Mouse (Mus musculus) midbrain, postnatal 0 days (tissue): ENCODE measurements around the gene Klf11. TPM values are rescaled to one million over a fixed set of nuclear protein-coding genes. Genes with fewer than 3 reads are reported as not detected.

ENCODE experiments used
- ATAC-seq: fragments of 200-750 bp; cut with Nextera tagmentation; 2 replicates; pipeline ENCODE4 v1.8.0; 2017; ENCODE audit warnings: moderate number of reproducible peaks, mild to moderate bottlenecking, moderate TSS enrichment, moderate library complexity; ENCODE audit not compliant: low FRiP score
- DNase-seq: peaks from one replicate; pipeline ENCODE4 v3.0.0-alpha.2; 2015; ENCODE audit warnings: low spot score
- H3K27ac ChIP-seq: fragments of 300-500 bp; sonication (generic); 2 replicates; pipeline ENCODE4 v1.5.1; 2014; ENCODE audit warnings: low read depth, mild to moderate bottlenecking, low read length, mixed read lengths
- H3K27me3 ChIP-seq: fragments of 300-500 bp; sonication (generic); 2 replicates; pipeline ENCODE4 v1.6.1; 2014; ENCODE audit warnings: low read length, control low read depth, mixed read lengths; ENCODE audit not compliant: insufficient read depth
- H3K36me3 ChIP-seq: fragments of 300-500 bp; sonication (generic); 2 replicates; pipeline ENCODE4 v1.6.1; 2014; ENCODE audit warnings: low read length, control low read depth, mixed read lengths; ENCODE audit not compliant: insufficient read depth
- H3K4me1 ChIP-seq: fragments of 300-500 bp; sonication (generic); 2 replicates; pipeline ENCODE4 v1.6.1; 2014; ENCODE audit warnings: mild to moderate bottlenecking, control low read depth, antibody characterized with exemption, low read length, mixed read lengths; ENCODE audit not compliant: insufficient read depth
- H3K4me2 ChIP-seq: fragments of 300-500 bp; sonication (generic); 2 replicates; pipeline ENCODE4 v1.6.1; 2014; ENCODE audit warnings: low read depth, mild to moderate bottlenecking, low read length, mixed read lengths; ENCODE audit not compliant: poor library complexity, severe bottlenecking
- H3K4me3 ChIP-seq: fragments of 300-500 bp; sonication (generic); 2 replicates; pipeline ENCODE4 v1.5.1; 2014; ENCODE audit warnings: low read depth, mild to moderate bottlenecking, low read length, moderate library complexity
- H3K9ac ChIP-seq: fragments of 300-500 bp; sonication (generic); replicated peaks from 2 replicates; pipeline ENCODE4 v1.6.1; 2014; ENCODE audit warnings: mild to moderate bottlenecking, low read length, moderate library complexity, mixed read lengths; ENCODE audit not compliant: poor library complexity, severe bottlenecking
- H3K9me3 ChIP-seq: fragments of 300-500 bp; sonication (generic); 2 replicates; pipeline ENCODE4 v1.6.1; 2016; ENCODE audit warnings: low read length, control low read depth
- CTCF ChIP-seq: IDR thresholded peaks from 2 replicates; pipeline ENCODE4 v1.5.1; 2016; ENCODE audit warnings: antibody characterized with exemption, mild to moderate bottlenecking
- WGBS: fragments of 180-500 bp; shearing (Covaris S2); extraction: QIAGEN DNeasy Blood & Tissue Kit; methylation state at CpG from one replicate; pipeline ENCODE4 v1.1.7; 2014; 5-methylcytosine and 5-hydroxymethylcytosine counted together
- polyA plus RNA-seq: library from polyadenylated mRNA; unstranded; fragments of >200 nt; fragmentation: Nextera tagmentation; extraction: Ambion mirVana; gene quantifications from 2 replicates; pipeline ENCODE4 v1.2.1, GENCODE M21; 2015
- total RNA-seq: library from RNA; depleted of rRNA; stranded (reverse); fragments of >200 nt; gene quantifications from 2 replicates; pipeline ENCODE4 v1.2.3, GENCODE M21; 2014; rRNA removed

Gene Klf11
- total RNA-seq (27.1 and 33.6 TPM in 2 replicates), polyA plus RNA-seq (21.8 and 24.4 TPM in 2 replicates)

GRCm38 (mm10) chr12:24651063-24651557 lies at the start of gene Klf11:
Klf11 (plus strand) TSS chr12:24651274.
- peak within 1 kb of the TSS; percentile 95 for H3K4me3 ChIP-seq
- ATAC-seq, result peak; percentile 94
- peak; percentile 97 for DNase-seq
- TF ChIP-seq CTCF, result peak; percentile 35; the same call in 1 of the 2 replicates
- peak within 1 kb of the TSS; percentile 93 for H3K27ac ChIP-seq
- H3K9me3 ChIP-seq, result no peaks in the 10 kb centered on the region
- no peaks in the 10 kb centered on the region for H3K27me3 ChIP-seq
- peaks cover 5% of the 10 kb centered on the region for H3K4me1 ChIP-seq
- H3K4me2 ChIP-seq, result peak within 1 kb of the TSS; percentile 75
- WGBS, result under 1% methylated on average over 48 of the region's 68 CpGs
- peak within 1 kb of the TSS; percentile 96 for H3K9ac ChIP-seq
- H3K36me3 ChIP-seq, result peaks cover 22% of the 10 kb centered on the region

- Histone ChIP-seq H3K27me3 (no peaks in the 10 kb centered on the region), H3K9me3 (no peaks in the 10 kb centered on the region), H3K4me2 (no peak overlapping the region), H3K9ac (no peak overlapping the region), H3K4me1 (0 out of 2 replicates have a peak, but pooled peaks cover 2% of the 10 kb centered on the region), H3K4me3 (no peak overlapping the region), H3K36me3 (no peaks in the 10 kb centered on the region), H3K27ac (no peak overlapping the region)
- no peak for ATAC-seq
- TF ChIP-seq CTCF, result peak; percentile 80
- WGBS, result 43% methylated on average over 2 of the region's 2 CpGs
- DNase-seq, result peak; percentile 84
Measured at GRCm38 (mm10) chr12:24603266-24603665, 47.8 kb upstream of the Klf11 start.

GRCm38 (mm10) chr12:24606166-24606565 lies 44.9 kb upstream of the Klf11 start:
- Histone ChIP-seq H3K27ac (no peak overlapping the region), H3K36me3 (no peaks in the 10 kb centered on the region), H3K4me3 (no peak overlapping the region), H3K27me3 (no peaks in the 10 kb centered on the region), H3K4me1 (no peaks in the 10 kb centered on the region), H3K9me3 (no peaks in the 10 kb centered on the region), H3K4me2 (no peak overlapping the region), H3K9ac (no peak overlapping the region)
- ATAC-seq (no peak), DNase-seq (no peak)
- no peak for TF ChIP-seq CTCF
- WGBS, result 70% methylated on average over 10 of the region's 10 CpGs

- Histone ChIP-seq H3K27me3 (no peaks in the 10 kb centered on the region), H3K36me3 (no peaks in the 10 kb centered on the region), H3K9me3 (no peaks in the 10 kb centered on the region), H3K9ac (no peak overlapping the region), H3K27ac (no peak overlapping the region), H3K4me3 (no peak overlapping the region), H3K4me2 (no peak overlapping the region), H3K4me1 (no peaks in the 10 kb centered on the region)
- 84% methylated on average over 6 of the region's 6 CpGs for WGBS
- DNase-seq (no peak), ATAC-seq (no peak)
- no peak for TF ChIP-seq CTCF
Measured at GRCm38 (mm10) chr12:24612591-24612990, 38.5 kb upstream of the Klf11 start.

GRCm38 (mm10) chr12:24614452-24615075 lies 36.5 kb upstream of the Klf11 start:
- Histone ChIP-seq H3K9me3 (no peaks in the 10 kb centered on the region), H3K4me3 (no peak overlapping the region), H3K36me3 (no peaks in the 10 kb centered on the region), H3K9ac (no peak overlapping the region), H3K27me3 (no peaks in the 10 kb centered on the region), H3K4me1 (no peaks in the 10 kb centered on the region), H3K4me2 (no peak overlapping the region), H3K27ac (no peak overlapping the region)
- no peak for TF ChIP-seq CTCF
- ATAC-seq, result no peak
- no peak for DNase-seq
- 78% methylated on average over 17 of the region's 17 CpGs for WGBS

GRCm38 (mm10) chr12:24615140-24615539 lies 35.9 kb upstream of the Klf11 start:
- H3K4me2 ChIP-seq, result no peak overlapping the region
- no peak for DNase-seq
- no peaks in the 10 kb centered on the region for H3K4me1 ChIP-seq
- H3K36me3 ChIP-seq, result no peaks in the 10 kb centered on the region
- no peaks in the 10 kb centered on the region for H3K27me3 ChIP-seq
- ATAC-seq, result no peak
- H3K9ac ChIP-seq, result no peak overlapping the region
- no peaks in the 10 kb centered on the region for H3K9me3 ChIP-seq
- 85% methylated on average over 3 of the region's 3 CpGs for WGBS
- no peak for TF ChIP-seq CTCF
- H3K4me3 ChIP-seq, result no peak overlapping the region
- H3K27ac ChIP-seq, result no peak overlapping the region
